Mouse (Mus musculus) lung, embryonic 14.5 days (tissue): Measurements from ENCODE around the gene Gm20388. TPM values are rescaled to one million over a fixed set of nuclear protein-coding genes. Genes with fewer than 3 reads are reported as not detected.

Experiments used
- ATAC-seq: fragments of 200-750 bp; cut with Nextera tagmentation; 2 replicates; pipeline ENCODE4 v1.8.0; 2017; ENCODE audit warnings: mild to moderate bottlenecking, moderate TSS enrichment, moderate library complexity; ENCODE audit not compliant: insufficient read depth
- DNase-seq: peaks from one replicate; pipeline ENCODE4 v3.0.0-alpha.2; 2015
- H3K27ac ChIP-seq: fragments of 300-500 bp; sonication (generic); 2 replicates; pipeline ENCODE4 v1.5.1; 2014; ENCODE audit warnings: low read depth, mild to moderate bottlenecking, moderate library complexity
- H3K27me3 ChIP-seq: fragments of 300-500 bp; sonication (generic); 2 replicates; pipeline ENCODE4 v1.6.1; 2014; ENCODE audit warnings: low read length, control low read depth; ENCODE audit not compliant: insufficient read depth
- H3K36me3 ChIP-seq: fragments of 300-500 bp; sonication (generic); 2 replicates; pipeline ENCODE4 v1.6.1; 2014; ENCODE audit warnings: control low read depth; ENCODE audit not compliant: insufficient read depth
- H3K4me1 ChIP-seq: fragments of 300-500 bp; sonication (generic); 2 replicates; pipeline ENCODE4 v1.6.1; 2014; ENCODE audit warnings: antibody characterized with exemption, control low read depth; ENCODE audit not compliant: insufficient read depth
- H3K4me2 ChIP-seq: fragments of 300-500 bp; sonication (generic); 2 replicates; pipeline ENCODE4 v1.6.1; 2014; ENCODE audit warnings: mild to moderate bottlenecking
- H3K4me3 ChIP-seq: fragments of 300-500 bp; sonication (generic); 2 replicates; pipeline ENCODE4 v1.5.1; 2014; ENCODE audit warnings: low read depth, low read length
- H3K9ac ChIP-seq: fragments of 300-500 bp; sonication (generic); 2 replicates; pipeline ENCODE4 v1.6.1; 2014
- H3K9me3 ChIP-seq: fragments of 300-500 bp; sonication (generic); 2 replicates; pipeline ENCODE4 v1.6.1; 2016; ENCODE audit warnings: low read depth, low read length, control low read depth
- CTCF ChIP-seq: IDR thresholded peaks from 2 replicates; pipeline ENCODE4 v1.5.1; 2016; ENCODE audit warnings: antibody characterized with exemption, low read depth
- WGBS: fragments of 180-500 bp; shearing (Covaris S2); extraction: QIAGEN DNeasy Blood & Tissue Kit; methylation state at CpG from one replicate; pipeline ENCODE4 v1.1.7; 2014; 5-methylcytosine and 5-hydroxymethylcytosine counted together
- polyA plus RNA-seq: library from polyadenylated mRNA; unstranded; fragments of >200 nt; fragmentation: Nextera tagmentation; extraction: Ambion mirVana; gene quantifications from 2 replicates; pipeline ENCODE4 v1.2.1, GENCODE M21; 2014

The Gm20388 gene
- polyA plus RNA-seq, 1 experiment from 2014 or later = not detected

DNA sequence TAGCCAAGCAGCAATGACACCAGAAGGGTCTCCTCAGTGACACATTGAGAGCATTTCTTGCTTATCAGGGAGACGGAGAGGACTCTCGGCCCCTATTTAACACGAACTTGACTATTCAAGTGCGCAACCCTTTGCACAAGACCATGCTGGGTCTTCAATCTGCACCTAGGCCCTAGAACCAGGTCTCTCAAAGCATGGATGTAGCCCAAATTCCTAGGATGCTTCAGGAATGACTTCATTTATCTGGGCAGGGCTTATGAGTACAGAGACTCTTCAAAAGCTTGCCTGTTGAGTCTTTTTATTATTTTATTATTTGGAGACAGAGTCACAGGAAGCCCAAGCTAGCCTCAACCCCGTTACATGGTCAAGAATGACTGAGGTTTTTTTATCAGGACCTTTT, 3373.9 kb downstream of the Gm20388 start:
- Histone ChIP-seq H3K9me3 (no peaks in the 10 kb centered on the region), H3K4me3 (no peak overlapping the region), H3K27ac (no peak overlapping the region), H3K4me1 (no peaks in the 10 kb centered on the region), H3K9ac (no peak overlapping the region), H3K4me2 (no peak overlapping the region), H3K27me3 (no peaks in the 10 kb centered on the region), H3K36me3 (peaks cover 61% of the 10 kb centered on the region)
- no peak for TF ChIP-seq CTCF
- 70% methylated on average over 5 of the region's 5 CpGs for WGBS
- ATAC-seq = no peak
- DNase-seq = peak; percentile 13

GRCm38 (mm10) chr8:123287362-123287761, 3376.7 kb downstream of the Gm20388 start:
- peaks cover 41% of the 10 kb centered on the region for H3K36me3 ChIP-seq
- H3K4me1 ChIP-seq = no peaks in the 10 kb centered on the region
- H3K9me3 ChIP-seq = no peaks in the 10 kb centered on the region
- H3K4me3 ChIP-seq = no peak overlapping the region
- WGBS = 92% methylated on average over 17 of the region's 17 CpGs
- no peak overlapping the region for H3K4me2 ChIP-seq
- H3K9ac ChIP-seq = no peak overlapping the region
- TF ChIP-seq CTCF = no peak
- ATAC-seq = no peak
- no peak overlapping the region for H3K27ac ChIP-seq
- no peaks in the 10 kb centered on the region for H3K27me3 ChIP-seq
- no peak for DNase-seq

DNA sequence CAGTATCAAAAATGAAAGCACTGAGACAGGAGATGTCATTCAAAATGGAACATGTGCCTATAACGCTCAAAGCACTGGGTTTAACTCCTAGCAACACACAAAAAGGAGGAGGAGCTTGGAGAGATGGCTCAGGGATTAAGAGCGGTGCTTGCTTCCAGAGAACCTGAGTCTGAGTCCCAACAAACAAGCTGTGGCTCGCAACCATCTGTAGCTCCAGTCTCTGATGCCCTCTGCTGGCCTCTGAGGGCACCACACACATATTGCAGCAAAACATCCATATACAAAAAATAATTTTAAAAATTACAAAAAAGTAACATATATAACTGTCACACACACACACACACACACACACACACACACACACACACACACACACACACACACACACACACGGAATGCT, 3379.5 kb downstream of the Gm20388 start:
- peak; percentile 52 for DNase-seq
- WGBS = 74% methylated on average over 4 of the region's 4 CpGs
- TF ChIP-seq CTCF = peak; percentile 56

GRCm38 (mm10) chr8:123290679-123291078, 3380.0 kb downstream of the Gm20388 start:
- Histone ChIP-seq H3K4me3 (no peak overlapping the region), H3K9ac (no peak overlapping the region), H3K27me3 (no peaks in the 10 kb centered on the region), H3K9me3 (no peaks in the 10 kb centered on the region), H3K4me2 (no peak overlapping the region), H3K36me3 (peaks cover 48% of the 10 kb centered on the region), H3K4me1 (no peaks in the 10 kb centered on the region), H3K27ac (no peak overlapping the region)
- 97% methylated on average over 8 of the region's 8 CpGs for WGBS
- no peak for TF ChIP-seq CTCF
- ATAC-seq = no peak
- no peak for DNase-seq

More for the DNA sequence above, 3379.5 kb downstream of the Gm20388 start:
- no peak overlapping the region for H3K27ac ChIP-seq
- H3K9me3 ChIP-seq = no peaks in the 10 kb centered on the region
- peaks cover 45% of the 10 kb centered on the region for H3K36me3 ChIP-seq
- ATAC-seq = no peak
- no peak overlapping the region for H3K4me2 ChIP-seq
- H3K9ac ChIP-seq = no peak overlapping the region
- no peak overlapping the region for H3K4me3 ChIP-seq
- H3K4me1 ChIP-seq = no peaks in the 10 kb centered on the region
- H3K27me3 ChIP-seq = no peaks in the 10 kb centered on the region

DNA sequence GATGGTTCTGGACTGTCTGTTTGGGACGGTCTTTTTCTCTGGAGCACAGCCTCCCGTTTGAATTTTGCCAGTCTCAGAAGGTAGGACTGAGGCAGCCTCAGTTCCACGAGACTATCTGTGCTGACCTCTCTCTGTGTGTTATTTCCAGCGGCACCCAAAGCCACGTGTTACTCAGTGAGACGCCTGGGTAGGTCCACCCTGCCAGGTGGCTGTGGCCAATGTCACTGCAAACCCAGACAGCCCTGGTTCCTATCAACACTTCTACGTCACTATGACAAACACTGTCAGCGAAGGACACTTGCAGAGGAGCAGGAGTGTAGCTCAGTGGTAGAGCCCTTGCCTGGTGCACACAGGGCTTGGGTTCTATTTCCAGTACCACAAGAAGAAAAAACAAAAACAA, 3381.1 kb downstream of the Gm20388 start:
- no peak for TF ChIP-seq CTCF
- ATAC-seq = no peak
- no peak for DNase-seq
- peaks cover 48% of the 10 kb centered on the region for H3K36me3 ChIP-seq
- H3K4me2 ChIP-seq = no peak overlapping the region
- 78% methylated on average over 8 of the region's 8 CpGs for WGBS
- no peaks in the 10 kb centered on the region for H3K4me1 ChIP-seq
- no peak overlapping the region for H3K27ac ChIP-seq
- no peaks in the 10 kb centered on the region for H3K27me3 ChIP-seq
- H3K9ac ChIP-seq = no peak overlapping the region
- no peak overlapping the region for H3K4me3 ChIP-seq
- H3K9me3 ChIP-seq = no peaks in the 10 kb centered on the region

DNA sequence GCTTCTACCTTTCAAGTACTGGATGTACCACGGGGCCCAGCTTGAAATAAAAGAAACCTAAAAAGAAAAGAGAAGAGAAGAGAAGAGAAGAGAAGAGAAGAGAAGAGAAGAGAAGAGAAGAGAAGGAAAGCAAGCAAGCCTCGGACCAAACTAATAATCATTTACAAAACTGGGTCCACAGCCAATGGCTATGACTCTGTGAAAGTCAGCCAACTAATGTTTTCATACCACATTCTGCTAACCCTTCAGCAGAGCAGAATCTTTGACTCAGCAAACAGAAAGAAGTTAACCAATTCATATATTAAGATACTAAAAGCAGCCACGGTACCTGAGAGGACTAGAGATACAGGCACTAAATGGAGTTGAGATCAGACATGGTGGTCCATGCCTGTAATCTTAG, 3381.6 kb downstream of the Gm20388 start:
- H3K4me3 ChIP-seq = no peak overlapping the region
- H3K27me3 ChIP-seq = no peaks in the 10 kb centered on the region
- H3K9me3 ChIP-seq = no peaks in the 10 kb centered on the region
- H3K4me1 ChIP-seq = no peaks in the 10 kb centered on the region
- H3K9ac ChIP-seq = no peak overlapping the region
- peaks cover 42% of the 10 kb centered on the region for H3K36me3 ChIP-seq
- DNase-seq (no peak), ATAC-seq (no peak)
- no peak overlapping the region for H3K27ac ChIP-seq
- no peak for TF ChIP-seq CTCF
- no peak overlapping the region for H3K4me2 ChIP-seq
- 85% methylated on average over 3 of the region's 3 CpGs for WGBS

GRCm38 (mm10) chr8:123292785-123293184, 3382.1 kb downstream of the Gm20388 start:
- Histone ChIP-seq H3K27ac (no peak overlapping the region), H3K4me1 (no peaks in the 10 kb centered on the region), H3K36me3 (peaks cover 43% of the 10 kb centered on the region), H3K9me3 (no peaks in the 10 kb centered on the region), H3K4me3 (no peak overlapping the region), H3K27me3 (no peaks in the 10 kb centered on the region), H3K4me2 (no peak overlapping the region), H3K9ac (no peak overlapping the region)
- no peak for TF ChIP-seq CTCF
- DNase-seq (no peak), ATAC-seq (no peak)
- 85% methylated on average over 2 of the region's 2 CpGs for WGBS

DNA sequence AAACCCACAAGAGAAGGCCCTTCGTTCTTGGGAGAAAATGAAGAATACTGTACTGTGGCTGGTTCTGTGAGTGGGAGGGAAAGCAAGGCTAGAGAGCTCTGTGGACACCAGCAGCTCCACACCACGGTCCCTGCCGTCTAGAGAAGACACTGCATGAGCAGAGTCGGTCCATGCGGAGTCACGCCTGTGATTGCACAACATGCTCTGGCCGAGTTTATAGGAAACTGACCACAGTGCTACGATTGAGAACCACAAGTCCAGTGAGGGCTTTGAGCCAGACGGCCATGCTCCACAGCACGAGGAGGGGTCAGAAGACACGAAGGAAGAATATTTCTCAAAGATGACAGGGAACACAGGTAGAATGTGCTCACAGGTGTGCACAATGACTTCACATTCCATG, 3387.7 kb downstream of the Gm20388 start:
- H3K27me3 ChIP-seq = no peaks in the 10 kb centered on the region
- H3K4me1 ChIP-seq = no peaks in the 10 kb centered on the region
- no peak overlapping the region for H3K4me3 ChIP-seq
- DNase-seq (no peak), ATAC-seq (no peak)
- TF ChIP-seq CTCF = no peak
- WGBS = 87% methylated on average over 11 of the region's 11 CpGs
- no peak overlapping the region for H3K27ac ChIP-seq
- H3K9ac ChIP-seq = no peak overlapping the region
- H3K36me3 ChIP-seq = peaks cover 34% of the 10 kb centered on the region
- no peaks in the 10 kb centered on the region for H3K9me3 ChIP-seq
- no peak overlapping the region for H3K4me2 ChIP-seq
